Mouse (Mus musculus) C2C12 (cell line): Measurements from ENCODE around the gene Arnt. TPM values are rescaled to one million over a fixed set of nuclear protein-coding genes. Genes with fewer than 3 reads are reported as not detected.
"Not testable (repeated sequence)": the region's sequence is repeated elsewhere in the genome, so short reads cannot be mapped to it uniquely, and the experiment has no call there.

Experiments
- H3K27me3 ChIP-seq: one replicate; pipeline ENCODE4 v1.6.1; 2011; ENCODE audit not compliant: control insufficient read depth, insufficient read depth, insufficient read length
- H3K36me3 ChIP-seq: one replicate; pipeline ENCODE4 v1.6.1; 2011; ENCODE audit not compliant: control insufficient read depth, insufficient read depth
- H3K4me3 ChIP-seq: one replicate; pipeline ENCODE4 v1.5.1; 2011; ENCODE audit warnings: mild to moderate bottlenecking, control low read depth; ENCODE audit not compliant: poor library complexity, insufficient read depth, severe bottlenecking
- H3K79me2 ChIP-seq: one replicate; pipeline ENCODE4 v1.6.1; 2011; ENCODE audit not compliant: control insufficient read depth, insufficient read depth
- H3K79me3 ChIP-seq: one replicate; pipeline ENCODE4 v1.6.1; 2011; ENCODE audit warnings: low read depth, control low read depth
- H3ac ChIP-seq: one replicate; pipeline ENCODE3; 2011; ENCODE audit warnings: low read depth; ENCODE audit not compliant: control insufficient read depth, insufficient read length
- CEBPB ChIP-seq: IDR thresholded peaks from one replicate; pipeline ENCODE4 v1.6.1; 2011; ENCODE audit warnings: low read depth, mild to moderate bottlenecking, control low read depth, moderate library complexity
- CTCF ChIP-seq: IDR thresholded peaks from one replicate; pipeline ENCODE4 v1.5.1; 2011; ENCODE audit not compliant: control insufficient read depth, insufficient read depth, insufficient read length
- FOSL1 ChIP-seq: IDR thresholded peaks from one replicate; pipeline ENCODE4 v1.8.0; 2011; ENCODE audit warnings: mild to moderate bottlenecking, low read length; ENCODE audit not compliant: poor library complexity, insufficient read depth, severe bottlenecking
- MAX ChIP-seq: IDR thresholded peaks from one replicate; pipeline ENCODE4 v1.6.1; 2011; ENCODE audit warnings: mild to moderate bottlenecking, control low read depth
- MYOD1 ChIP-seq: IDR thresholded peaks from one replicate; pipeline ENCODE4 v1.6.1; 2011; ENCODE audit warnings: low read depth; ENCODE audit not compliant: control insufficient read depth, insufficient read length
- MYOG ChIP-seq: IDR thresholded peaks from one replicate; pipeline ENCODE4 v1.6.1; 2011; ENCODE audit not compliant: control insufficient read depth, insufficient read length; ENCODE audit errors: extremely low read depth
- USF1 ChIP-seq: IDR thresholded peaks from one replicate; pipeline ENCODE4 v1.6.1; 2011; ENCODE audit warnings: low read depth, mild to moderate bottlenecking, control low read depth, moderate library complexity
- polyA plus RNA-seq: library from polyadenylated mRNA; unstranded; fragments of >200 nt; fragmentation: generic; extraction: Trizol; gene quantifications from one replicate; pipeline ENCODE4 v1.2.1, GENCODE M21; 2012; ENCODE audit warnings: missing spikeins

Gene Arnt
- polyA plus RNA-seq, 1 experiment = 13.6 TPM

DNA sequence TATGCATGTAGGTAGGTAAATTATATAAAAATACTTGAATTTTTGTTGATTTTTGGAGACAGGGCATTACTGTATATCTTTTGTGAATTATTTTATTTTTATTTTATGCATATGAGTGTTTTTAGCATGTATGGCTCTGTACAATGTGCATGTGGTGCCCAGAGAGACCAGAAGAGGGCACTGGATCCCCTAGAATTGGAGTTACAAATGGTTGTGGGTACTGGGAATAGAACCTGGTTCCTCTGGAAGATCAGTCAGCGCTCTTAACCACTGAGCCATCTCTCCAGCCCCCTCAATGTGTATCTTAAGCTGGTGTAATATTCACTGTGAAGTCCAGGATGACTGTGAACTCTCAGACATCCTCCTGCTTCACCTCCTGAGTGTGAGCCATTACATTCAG is 100.7 kb downstream of the Arnt start:
- Histone ChIP-seq H3K79me2 (no peaks in the 10 kb centered on the region), H3K27me3 (no peaks in the 10 kb centered on the region), H3K79me3 (no peaks in the 10 kb centered on the region), H3K36me3 (no peaks in the 10 kb centered on the region), H3ac (no peak overlapping the region), H3K4me3 (no peak overlapping the region)
- no peak for TF ChIP-seq MYOG
- TF ChIP-seq MYOD1 = no peak
- TF ChIP-seq MAX = no peak
- TF ChIP-seq CEBPB = no peak
- no peak for TF ChIP-seq CTCF
- no peak for TF ChIP-seq USF1

DNA sequence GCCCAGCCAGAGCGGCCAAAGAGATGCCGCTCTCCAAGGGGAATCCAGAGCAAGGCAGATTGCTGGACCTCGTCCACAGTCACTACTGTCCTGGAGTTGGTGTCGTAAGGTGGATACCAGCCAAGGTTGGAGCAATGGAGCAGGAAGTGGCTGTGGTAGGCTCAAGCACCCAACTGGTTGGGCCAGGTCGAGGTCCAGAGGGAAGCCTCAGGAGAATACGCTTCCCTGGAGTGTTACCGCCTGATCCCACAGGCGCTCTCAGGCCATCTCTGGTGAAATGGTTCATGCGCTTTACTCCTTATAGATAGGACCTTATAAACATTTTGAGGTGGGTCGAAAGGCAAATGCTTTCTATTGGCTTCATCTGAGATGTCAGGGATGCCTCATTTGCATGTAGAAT is 104.7 kb downstream of the Arnt start:
- no peaks in the 10 kb centered on the region for H3K79me3 ChIP-seq
- no peaks in the 10 kb centered on the region for H3K27me3 ChIP-seq
- H3K36me3 ChIP-seq = no peaks in the 10 kb centered on the region
- H3K4me3 ChIP-seq = no peak overlapping the region
- H3K79me2 ChIP-seq = no peaks in the 10 kb centered on the region
- TF ChIP-seq USF1 = no peak
- TF ChIP-seq MYOG = no peak
- no peak for TF ChIP-seq FOSL1
- no peak for TF ChIP-seq MAX
- TF ChIP-seq CTCF = no peak
- no peak for TF ChIP-seq MYOD1
- no peak for TF ChIP-seq CEBPB
- H3ac ChIP-seq = no peak overlapping the region

DNA sequence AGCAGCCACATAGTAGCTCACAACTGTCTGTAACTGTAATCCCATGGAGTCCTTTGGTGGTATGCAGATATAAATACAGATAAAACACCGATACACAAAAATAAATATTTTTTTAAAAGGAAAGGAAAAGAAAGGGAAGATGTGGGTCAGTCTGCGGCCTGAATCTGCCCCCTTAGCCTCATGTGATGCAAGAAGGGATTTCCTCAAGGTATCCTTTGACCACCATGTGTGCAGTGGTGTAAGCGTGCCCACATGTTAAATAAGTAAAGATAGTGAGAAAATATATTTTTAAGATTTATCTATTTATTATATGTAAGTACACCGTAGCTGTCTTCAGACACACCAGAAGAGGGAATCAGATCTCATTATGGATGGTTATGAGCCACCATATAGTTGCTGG is 105.6 kb downstream of the Arnt start:
- H3K27me3 ChIP-seq = no peaks in the 10 kb centered on the region
- no peaks in the 10 kb centered on the region for H3K79me2 ChIP-seq
- H3K79me3 ChIP-seq = no peaks in the 10 kb centered on the region
- H3K4me3 ChIP-seq = no peak overlapping the region
- no peak overlapping the region for H3ac ChIP-seq
- no peak for TF ChIP-seq MYOD1
- no peaks in the 10 kb centered on the region for H3K36me3 ChIP-seq

DNA sequence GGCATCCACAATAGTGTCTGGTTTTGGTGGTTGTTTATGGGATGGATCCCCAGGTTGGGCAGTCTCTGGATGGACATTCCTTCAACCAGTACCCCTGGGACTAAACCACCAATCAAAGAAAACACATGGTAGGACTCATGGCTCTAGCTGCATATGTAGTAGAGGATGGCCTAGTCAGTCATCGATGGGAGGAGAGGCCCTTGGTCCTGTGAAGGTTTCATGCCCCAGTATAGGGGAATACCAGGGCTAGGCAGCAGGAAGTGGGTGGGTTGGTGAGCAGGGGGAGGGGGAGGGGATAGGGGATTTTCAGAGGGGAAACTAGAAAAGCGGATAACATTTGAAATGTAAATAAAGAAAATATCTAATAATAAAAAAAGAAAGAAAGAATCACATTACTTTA is 107.0 kb downstream of the Arnt start:
- not testable (repeated sequence) for H3K79me3 ChIP-seq, H3ac ChIP-seq, H3K36me3 ChIP-seq, H3K4me3 ChIP-seq, H3K27me3 ChIP-seq, H3K79me2 ChIP-seq

DNA sequence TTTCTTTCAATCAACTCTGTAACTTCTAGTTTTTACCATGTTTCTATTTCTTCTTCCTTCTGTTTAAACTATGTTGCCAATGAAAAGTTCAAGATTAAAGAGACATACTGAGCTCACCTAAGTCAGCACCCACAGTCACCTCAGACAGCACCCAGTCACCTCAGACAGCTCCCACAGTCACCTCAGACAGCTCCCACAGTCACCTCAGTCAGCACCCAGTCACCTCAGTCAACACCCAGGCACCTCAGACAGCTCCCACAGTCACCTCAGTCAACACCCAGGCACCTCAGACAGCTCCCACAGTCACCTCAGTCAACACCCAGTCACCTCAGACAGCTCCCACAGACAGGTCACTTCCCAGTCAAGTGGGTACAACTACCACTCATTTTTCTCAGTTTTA is 108.0 kb downstream of the Arnt start:
- TF ChIP-seq MYOG = no peak
- TF ChIP-seq USF1 = no peak
- no peak for TF ChIP-seq CTCF
- no peak for TF ChIP-seq MAX
- no peak for TF ChIP-seq CEBPB
- TF ChIP-seq FOSL1 = no peak
- no peak for TF ChIP-seq MYOD1
- Histone ChIP-seq H3K27me3 (no peaks in the 10 kb centered on the region), H3K36me3 (no peaks in the 10 kb centered on the region), H3ac (no peak overlapping the region), H3K79me2 (no peaks in the 10 kb centered on the region), H3K79me3 (no peaks in the 10 kb centered on the region), H3K4me3 (no peak overlapping the region)

DNA sequence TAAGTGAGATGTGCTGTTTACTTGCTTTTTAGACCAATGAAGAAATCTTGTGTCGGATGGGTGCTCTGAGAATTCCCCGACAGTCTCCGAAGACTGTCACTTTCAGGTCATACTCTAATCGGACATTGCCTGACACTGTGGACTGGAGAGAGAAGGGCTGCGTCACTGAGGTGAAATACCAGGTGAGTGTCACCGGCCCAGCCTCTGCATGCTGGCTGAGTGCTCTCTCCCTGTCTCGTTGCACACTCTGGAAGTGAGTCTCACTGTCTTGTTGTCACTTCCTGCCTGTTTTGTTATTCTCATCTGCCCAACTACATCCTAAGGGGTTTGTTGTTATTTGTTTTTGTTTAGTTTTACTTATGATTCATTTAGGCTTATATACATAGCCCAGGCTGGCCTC is 108.8 kb downstream of the Arnt start:
- Histone ChIP-seq H3K27me3 (no peaks in the 10 kb centered on the region), H3K79me2 (no peaks in the 10 kb centered on the region), H3ac (no peak overlapping the region), H3K79me3 (no peaks in the 10 kb centered on the region), H3K4me3 (no peak overlapping the region), H3K36me3 (no peaks in the 10 kb centered on the region)
- TF ChIP-seq MYOG (no peak), MAX (no peak), USF1 (no peak)

Other genes with a start within 250 kb of the Arnt start
- gene Gabpb2, start 216.5 kb upstream of the Arnt start, polyA plus RNA-seq = 5.7 TPM
- gene Cdc42se1, start 205.7 kb upstream of the Arnt start, polyA plus RNA-seq = 80.9 TPM
- gene Mllt11, start 202.2 kb upstream of the Arnt start, polyA plus RNA-seq = 19.6 TPM
- gene Gm128, start 192.8 kb upstream of the Arnt start, polyA plus RNA-seq = 0.11 TPM
- 0.34 TPM for gene Bnipl, start 183.2 kb upstream of the Arnt start, polyA plus RNA-seq
- gene Mindy1, start 153.0 kb upstream of the Arnt start, polyA plus RNA-seq = 43.6 TPM
- gene Prune1, start 152.3 kb upstream of the Arnt start, polyA plus RNA-seq = 16.1 TPM
- gene Anxa9, start 127.2 kb upstream of the Arnt start, polyA plus RNA-seq = 1.6 TPM
- 146 TPM for gene Cers2, start 119.6 kb upstream of the Arnt start, polyA plus RNA-seq
- 15.6 TPM for gene Setdb1, start 77.2 kb upstream of the Arnt start, polyA plus RNA-seq
- not detected for gene 4930558C23Rik, start 31.5 kb upstream of the Arnt start, polyA plus RNA-seq
- gene Ctsk, start 64.9 kb downstream of the Arnt start, polyA plus RNA-seq = 0.07 TPM
- gene Ctss, start 92.4 kb downstream of the Arnt start, polyA plus RNA-seq = not detected
- gene Hormad1, start 125.3 kb downstream of the Arnt start, polyA plus RNA-seq = not detected
- gene Golph3l, start 154.5 kb downstream of the Arnt start, polyA plus RNA-seq = 4.5 TPM
- 42.0 TPM for gene Ensa, start 190.6 kb downstream of the Arnt start, polyA plus RNA-seq
- 46.4 TPM for gene Mcl1, start 224.4 kb downstream of the Arnt start, polyA plus RNA-seq